Mouse (Mus musculus) gastrocnemius, adult 2 months (tissue): ENCODE data around the gene Ndufaf2. TPM values are rescaled to one million over a fixed set of nuclear protein-coding genes. Genes with fewer than 3 reads are reported as not detected.

Source experiments
- DNase-seq: peaks from one replicate; pipeline ENCODE4 v3.0.0; 2022
- H3K27ac ChIP-seq: fragments of 200-600 bp; 2 replicates; pipeline ENCODE4 v1.8.1; 2022; ENCODE audit warnings: mild to moderate bottlenecking
- H3K4me3 ChIP-seq: fragments of 200-600 bp; 2 replicates; pipeline ENCODE4 v1.8.1; 2022; ENCODE audit warnings: mild to moderate bottlenecking, moderate library complexity
- CTCF ChIP-seq: fragments of 200-600 bp; IDR thresholded peaks from 2 replicates; pipeline ENCODE4 v1.8.1; 2022; ENCODE audit warnings: antibody characterized with exemption, mild to moderate bottlenecking, moderate library complexity
- intact Hi-C: fragments of 180-260 bp; cut with DNase I; formaldehyde crosslinking; loops from one replicate; pipeline ENCODE4 v1.15.1; 2025
- total RNA-seq, 2 experiments: library from RNA; stranded (reverse); gene quantifications; 2 replicates each; pipeline ENCODE4 v1.2.3; 2021

Ndufaf2 gene
- total RNA-seq, 2 experiments from 2014 or later, result 13.4 to 20.2 TPM

- intact Hi-C loops, result no loop called here
- no peak for DNase-seq
- H3K27ac ChIP-seq, result no peak overlapping the region
- no peak for TF ChIP-seq CTCF
- no peak overlapping the region for H3K4me3 ChIP-seq
These were observed 202.2 kb downstream of the Ndufaf2 start for GRCm38 (mm10) chr13:107956246-107956645.

- H3K4me3 ChIP-seq, result no peak overlapping the region
- no peak for DNase-seq
- intact Hi-C loops, result no loop called here
- TF ChIP-seq CTCF, result no peak
- no peak overlapping the region for H3K27ac ChIP-seq
These were observed 202.9 kb downstream of the Ndufaf2 start for GRCm38 (mm10) chr13:107955327-107956110.

GRCm38 (mm10) chr13:107954445-107955261 lies 203.8 kb downstream of the Ndufaf2 start:
- DNase-seq, result no peak
- Histone ChIP-seq H3K27ac (no peak overlapping the region), H3K4me3 (no peak overlapping the region)
- intact Hi-C loops, result no loop called here
- no peak for TF ChIP-seq CTCF

GRCm38 (mm10) chr13:107954100-107954444 lies 204.4 kb downstream of the Ndufaf2 start:
- no peak for DNase-seq
- intact Hi-C loops, result no loop called here
- Histone ChIP-seq H3K27ac (no peak overlapping the region), H3K4me3 (no peak overlapping the region)
- TF ChIP-seq CTCF, result no peak

Other genes with a start within 250 kb of the Ndufaf2 start
- gene Smim15, start 114.2 kb downstream of the Ndufaf2 start, total RNA-seq, result 10 to 100 TPM; 14.2 to 17.2 TPM
- 1 to 10 TPM; 5.4 to 6.0 TPM for gene Ercc8, start 108 bp upstream of the Ndufaf2 start, total RNA-seq
- gene Elovl7, start 55.8 kb upstream of the Ndufaf2 start, total RNA-seq, result under 1 TPM; 0.08 to 0.18 TPM
- not detected for gene Depdc1b, start 157.7 kb upstream of the Ndufaf2 start, total RNA-seq